Mouse (Mus musculus) bone marrow, adult 2 months (tissue): Measurements from ENCODE around the gene Slc17a8.

Experiments used
- CTCF ChIP-seq: fragments of 200-500 bp; IDR thresholded peaks from 2 replicates; pipeline ENCODE4 v1.5.1; 2011; ENCODE audit warnings: low read length, control low read depth; ENCODE audit not compliant: control insufficient read depth, insufficient read depth
- POLR2A ChIP-seq: fragments of 200-500 bp; IDR thresholded peaks from 2 replicates; pipeline ENCODE4 v1.6.1; 2011; ENCODE audit warnings: low read depth, mild to moderate bottlenecking, control low read depth, low read length, borderline replicate concordance; ENCODE audit not compliant: control insufficient read depth

- TF ChIP-seq POLR2A (no peak), CTCF (no peak)
These were observed 26.7 kb downstream of the Slc17a8 start for GRCm38 (mm10) chr10:89594309-89594708.
